Mouse (Mus musculus): ENCODE measurements at regions not wholly inside any gene's neighbourhood (a gene's known extent, or its start where the extent isn't known, plus 50 kb on each side); places are given as distances from the start of the nearest gene placed in this dataset.

DNA sequence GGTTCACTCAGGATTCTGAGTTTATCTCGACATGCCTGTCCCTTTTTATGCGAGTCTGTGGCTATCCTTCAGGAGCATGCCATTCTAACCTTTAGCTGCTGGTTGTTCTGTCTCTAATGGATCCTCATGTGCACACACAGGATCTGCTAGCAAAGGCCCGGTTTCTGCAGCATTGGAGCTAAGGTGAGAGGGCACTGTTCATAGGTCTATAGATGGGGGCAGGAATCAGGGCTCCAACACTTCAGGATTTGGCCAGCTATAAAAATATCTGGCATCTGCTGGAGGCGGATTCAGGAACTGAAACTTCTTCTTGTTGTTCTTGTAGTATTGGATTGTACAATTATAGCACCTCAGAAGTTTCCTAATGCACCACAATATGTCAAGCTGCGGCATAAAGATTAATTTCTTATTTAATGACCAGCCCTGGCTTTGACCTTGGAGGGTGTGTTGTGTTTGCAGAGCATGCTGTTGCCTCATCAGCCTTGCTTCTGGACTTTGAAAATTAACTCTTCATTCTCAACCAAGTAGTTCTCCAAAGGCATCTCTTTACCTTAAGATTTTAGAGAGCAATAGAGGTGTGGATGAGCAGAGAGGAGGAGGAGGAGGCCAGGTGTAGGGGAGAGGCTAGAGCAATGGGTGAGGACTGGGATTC lies 104.4 kb upstream of the Shh start:
- TF ChIP-seq POLR2A (IDR thresholded peaks at IDR 0.05; ENCODE audit: extremely low read depth, insufficient read depth, low read length) (no peak), CTCF (IDR thresholded peaks at IDR 0.05; ENCODE audit: extremely low read depth, insufficient read depth, low read length) (no peak)
